12 mouse cellular contexts compared by ENCODE assay signal in genomic region chr7:113901511-113901910, GRCm38 (mm10).
DNase-seq lines count a peak whose midpoint lies in the region; ATAC-seq and TF ChIP-seq lines count a peak whose summit lies in the region.
"Had no signal": no experiment of that assay in that cellular context is flagged by ENCODE, and none has a peak within 500 bp of the region (broad histone marks: within the 10 kb centered on the region; RNA-seq: fewer than 3 reads in every experiment).

No protein-coding gene starts in this region.

- peaks cover 4% of the 10 kb centered on the region; the same call in 1 of the 2 replicates for H3K9me3 ChIP-seq in forebrain, embryonic 10.5 days
- no peaks in the 10 kb centered on the region for H3K9me3 ChIP-seq in forebrain, embryonic 15.5 days
- H3K9me3 ChIP-seq in embryonic facial prominence, embryonic 14.5 days (ENCODE audit: control insufficient read depth, low read length): peaks cover 4% of the 10 kb centered on the region; the same call in 1 of the 2 replicates
- H3K9me3 ChIP-seq in hindbrain, embryonic 15.5 days: no peaks in the 10 kb centered on the region
- peaks cover 2% of the 10 kb centered on the region; the same call in 1 of the 2 replicates for H3K9me3 ChIP-seq in midbrain, embryonic 12.5 days
- H3K9me3 ChIP-seq: intestine, embryonic 15.5 days had no signal

- H3K9ac ChIP-seq in forebrain, embryonic 15.5 days (replicated peaks): no peak overlapping the region
- H3K9ac ChIP-seq in embryonic facial prominence, embryonic 14.5 days (ENCODE audit: low read depth, low read length): no peak overlapping the region
- no peak overlapping the region for H3K9ac ChIP-seq in hindbrain, embryonic 15.5 days
- no peak overlapping the region for H3K9ac ChIP-seq in midbrain, embryonic 12.5 days (replicated peaks)
- H3K9ac ChIP-seq: intestine, embryonic 15.5 days had no signal

- no peak overlapping the region for H3K4me2 ChIP-seq in forebrain, embryonic 15.5 days (replicated peaks)
- H3K4me2 ChIP-seq in embryonic facial prominence, embryonic 14.5 days (ENCODE audit: low read depth, low read length): no peak overlapping the region
- no peak overlapping the region for H3K4me2 ChIP-seq in hindbrain, embryonic 15.5 days
- peak overlapping the region; percentile 27; the same call in 1 of the 2 replicates for H3K4me2 ChIP-seq in midbrain, embryonic 12.5 days (replicated peaks)
- H3K4me2 ChIP-seq: intestine, embryonic 15.5 days had no signal

- 0 out of 2 replicates have a peak, but pooled peaks cover 6% of the 10 kb centered on the region for H3K27me3 ChIP-seq in forebrain, embryonic 10.5 days (ENCODE audit: poor library complexity, severe bottlenecking)
- H3K27me3 ChIP-seq in forebrain, embryonic 15.5 days: peaks cover 3% of the 10 kb centered on the region; the same call in 1 of the 2 replicates
- H3K27me3 ChIP-seq in embryonic facial prominence, embryonic 14.5 days (replicated peaks; ENCODE audit: control insufficient read depth, insufficient read depth, low read length): no peaks in the 10 kb centered on the region
- H3K27me3 ChIP-seq in hindbrain, embryonic 15.5 days: no peaks in the 10 kb centered on the region
- no peaks in the 10 kb centered on the region for H3K27me3 ChIP-seq in midbrain, embryonic 12.5 days
- H3K27me3 ChIP-seq in thymus, adult 2 months (ENCODE audit: control insufficient read depth, insufficient read depth, low read length): no peaks in the 10 kb centered on the region
- H3K27me3 ChIP-seq: intestine, embryonic 15.5 days had no signal

- TF ChIP-seq POLR2A in thymus, adult 2 months (IDR thresholded peaks at IDR 0.05; ENCODE audit: control insufficient read depth, extremely low read depth, insufficient read depth, low read length, poor library complexity): no peak

- TF ChIP-seq CTCF in thymus, adult 2 months (IDR thresholded peaks at IDR 0.05; ENCODE audit: borderline replicate concordance, control insufficient read depth, extremely low read depth, insufficient read depth, low read length, poor library complexity): no peak

- no peak for ATAC-seq in forebrain, embryonic 15.5 days (replicated peaks)
- no peak for ATAC-seq in embryonic facial prominence, embryonic 14.5 days (ENCODE audit: low read depth)
- no peak for ATAC-seq in hindbrain, embryonic 15.5 days (ENCODE audit: low FRiP score, low read depth)
- ATAC-seq in midbrain, embryonic 12.5 days (ENCODE audit: low FRiP score, low read depth): 0 out of 2 replicates have a peak, but pooled peaks have one; percentile 21
- ATAC-seq: intestine, embryonic 15.5 days had no signal

- 0 out of 2 replicates have a peak overlapping the region, but pooled peaks have one; percentile 57 for H3K27ac ChIP-seq in forebrain, embryonic 10.5 days
- H3K27ac ChIP-seq in forebrain, embryonic 15.5 days (replicated peaks): no peak overlapping the region
- H3K27ac ChIP-seq in embryonic facial prominence, embryonic 14.5 days (replicated peaks; ENCODE audit: low read depth, low read length): peak overlapping the region; percentile 33; the same call in 1 of the 2 replicates
- H3K27ac ChIP-seq in hindbrain, embryonic 15.5 days (replicated peaks): peak overlapping the region; percentile 5; the same call in 1 of the 2 replicates
- peak overlapping the region; percentile 43 for H3K27ac ChIP-seq in midbrain, embryonic 12.5 days (replicated peaks)
- H3K27ac ChIP-seq in thymus, adult 2 months (ENCODE audit: control insufficient read depth, insufficient read depth, low read length): no peak overlapping the region
- H3K27ac ChIP-seq: intestine, embryonic 15.5 days had no signal

- no peaks in the 10 kb centered on the region for H3K36me3 ChIP-seq in forebrain, embryonic 10.5 days (replicated peaks)
- H3K36me3 ChIP-seq in forebrain, embryonic 15.5 days: no peaks in the 10 kb centered on the region
- no peaks in the 10 kb centered on the region for H3K36me3 ChIP-seq in embryonic facial prominence, embryonic 14.5 days (ENCODE audit: control insufficient read depth, insufficient read depth, low read length)
- no peaks in the 10 kb centered on the region for H3K36me3 ChIP-seq in hindbrain, embryonic 15.5 days
- H3K36me3 ChIP-seq in midbrain, embryonic 12.5 days: no peaks in the 10 kb centered on the region
- H3K36me3 ChIP-seq in thymus, adult 2 months (ENCODE audit: control insufficient read depth, insufficient read depth, low read length): no peaks in the 10 kb centered on the region
- H3K36me3 ChIP-seq: intestine, embryonic 15.5 days had no signal

- intact Hi-C loops in left cerebral cortex, postnatal 25 days (cut with DNase I): no loop called here

- peak overlapping the region; percentile 5; the same call in 1 of the 2 replicates for H3K4me3 ChIP-seq in forebrain, embryonic 10.5 days
- no peak overlapping the region for H3K4me3 ChIP-seq in forebrain, embryonic 15.5 days
- no peak overlapping the region for H3K4me3 ChIP-seq in embryonic facial prominence, embryonic 14.5 days (ENCODE audit: low read depth, low read length)
- no peak overlapping the region for H3K4me3 ChIP-seq in hindbrain, embryonic 15.5 days
- H3K4me3 ChIP-seq in midbrain, embryonic 12.5 days: no peak overlapping the region
- H3K4me3 ChIP-seq in thymus, adult 2 months (ENCODE audit: control insufficient read depth, insufficient read depth, low read length): no peak overlapping the region
- H3K4me3 ChIP-seq: intestine, embryonic 15.5 days had no signal

- DNase-seq in forebrain, embryonic 10.5 days (ENCODE audit: extremely low spot score, low spot score): no peak
- no peak for DNase-seq in embryonic facial prominence, embryonic 14.5 days (ENCODE audit: low spot score)
- DNase-seq in thymus, adult 2 months: no peak
- DNase-seq in left cerebral cortex, postnatal 25 days (ENCODE audit: low spot score in 2 of 2): no peak
- DNase-seq in urinary bladder, postnatal 36 days (ENCODE audit: low spot score in 2 of 2): no peak
- DNase-seq: cerebellum, adult 11 months; gastrocnemius, postnatal 36 days; kidney, postnatal 36 days had no signal

- H3K4me1 ChIP-seq in forebrain, embryonic 10.5 days: peaks cover 24% of the 10 kb centered on the region
- peaks cover 14% of the 10 kb centered on the region; the same call in 1 of the 2 replicates for H3K4me1 ChIP-seq in forebrain, embryonic 15.5 days
- H3K4me1 ChIP-seq in embryonic facial prominence, embryonic 14.5 days (ENCODE audit: control insufficient read depth, insufficient read depth, low read length): no peaks in the 10 kb centered on the region
- H3K4me1 ChIP-seq in hindbrain, embryonic 15.5 days (replicated peaks): peaks cover 10% of the 10 kb centered on the region
- peaks cover 17% of the 10 kb centered on the region for H3K4me1 ChIP-seq in midbrain, embryonic 12.5 days
- H3K4me1 ChIP-seq in thymus, adult 2 months (replicated peaks; ENCODE audit: control insufficient read depth, insufficient read depth, low read length): no peaks in the 10 kb centered on the region
- H3K4me1 ChIP-seq: intestine, embryonic 15.5 days had no signal

- WGBS in forebrain, embryonic 10.5 days: 83% methylated on average over 2 of the region's 2 CpGs
- 50% methylated on average over 2 of the region's 2 CpGs for WGBS in forebrain, embryonic 15.5 days
- 69% methylated on average over 2 of the region's 2 CpGs for WGBS in embryonic facial prominence, embryonic 14.5 days
- 75% methylated on average over 2 of the region's 2 CpGs for WGBS in hindbrain, embryonic 15.5 days
- WGBS in midbrain, embryonic 12.5 days: 64% methylated on average over 2 of the region's 2 CpGs
- WGBS in thymus, adult 2 months: 96% methylated on average over 2 of the region's 2 CpGs

Comparison
In these comparisons a context has a peak if more than half of its experiments do, and no peak if none do; other contexts are left out.
1. H3K27ac ChIP-seq: peak in forebrain, embryonic 10.5 days (single experiment), embryonic facial prominence, embryonic 14.5 days (single experiment), hindbrain, embryonic 15.5 days (single experiment) and midbrain, embryonic 12.5 days (single experiment); none in forebrain, embryonic 15.5 days (single experiment) and thymus, adult 2 months (single experiment).